Mouse (Mus musculus): ENCODE results near the gene Dcaf6. TPM values are rescaled to one million over a fixed set of nuclear protein-coding genes. Genes with fewer than 3 reads are reported as not detected.

Gene Dcaf6
- polyA plus RNA-seq, 1 experiment from 2014 or later = 8.8 TPM

DNA sequence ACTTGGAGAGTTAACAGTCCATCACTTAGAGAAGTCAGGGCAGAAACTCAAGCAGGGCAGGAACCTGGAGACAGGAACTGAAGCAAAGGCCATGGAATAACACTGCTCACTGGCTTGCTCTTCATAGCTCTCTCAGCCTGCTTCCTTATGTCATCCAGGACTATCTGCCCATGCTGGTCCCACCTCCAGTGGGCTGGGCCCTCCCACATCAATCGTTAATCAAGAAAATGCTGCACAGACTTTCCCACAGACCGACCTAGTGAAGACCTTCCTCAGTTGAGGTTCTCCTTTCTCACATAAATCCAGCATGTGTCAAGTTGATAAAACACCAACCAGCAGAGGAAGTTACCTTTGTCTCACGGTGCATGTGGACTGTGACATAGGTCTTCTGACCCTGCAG, 159.2 kb downstream of the Dcaf6 start:
- no peak overlapping the region for H3K4me3 ChIP-seq (ENCODE audit: low read depth, low read length)
- DNase-seq (ENCODE audit: low spot score) (no peak), ATAC-seq (ENCODE audit: insufficient read depth, low FRiP score, low TSS enrichment) (no peak)
- H3K36me3 ChIP-seq (ENCODE audit: control insufficient read depth, insufficient read depth, low read length) = no peaks in the 10 kb centered on the region
- H3K4me1 ChIP-seq (ENCODE audit: control insufficient read depth, insufficient read depth, low read length) = no peaks in the 10 kb centered on the region
- 76% methylated on average over 3 of the region's 3 CpGs for WGBS
- no peaks in the 10 kb centered on the region for H3K27me3 ChIP-seq (ENCODE audit: control insufficient read depth, insufficient read depth, low read length)
- H3K9ac ChIP-seq (ENCODE audit: low read length) = no peak overlapping the region
- no peak overlapping the region for H3K27ac ChIP-seq (ENCODE audit: low read depth, low read length)
- H3K4me2 ChIP-seq (ENCODE audit: low read depth) = no peak overlapping the region
- H3K9me3 ChIP-seq (ENCODE audit: control insufficient read depth, low read length) = no peaks in the 10 kb centered on the region

- no peaks in the 10 kb centered on the region for H3K9me3 ChIP-seq (ENCODE audit: control insufficient read depth, low read length)
- no peak within 1 kb of the TSS for H3K27ac ChIP-seq (ENCODE audit: low read depth, low read length)
- H3K27me3 ChIP-seq (ENCODE audit: control insufficient read depth, insufficient read depth, low read length) = no peaks in the 10 kb centered on the region
- DNase-seq (ENCODE audit: low spot score) = no peak
- H3K4me2 ChIP-seq (ENCODE audit: low read depth) = no peak within 1 kb of the TSS
- H3K4me3 ChIP-seq (ENCODE audit: low read depth, low read length) = no peak within 1 kb of the TSS
- 96% methylated on average over 1 of the region's 1 CpGs for WGBS
- H3K4me1 ChIP-seq (ENCODE audit: control insufficient read depth, insufficient read depth, low read length) = no peaks in the 10 kb centered on the region
- no peak within 1 kb of the TSS for H3K9ac ChIP-seq (ENCODE audit: low read length)
- no peaks in the 10 kb centered on the region for H3K36me3 ChIP-seq (ENCODE audit: control insufficient read depth, insufficient read depth, low read length)
- no peak for ATAC-seq (ENCODE audit: insufficient read depth, low FRiP score, low TSS enrichment)
Observed at GRCm38 (mm10) chr1:165295489-165295888, 164.8 kb downstream of the Dcaf6 start, which contains the start of gene Gpr161. TSS of gene Gpr161 (plus strand) at chr1:165295789.

DNA sequence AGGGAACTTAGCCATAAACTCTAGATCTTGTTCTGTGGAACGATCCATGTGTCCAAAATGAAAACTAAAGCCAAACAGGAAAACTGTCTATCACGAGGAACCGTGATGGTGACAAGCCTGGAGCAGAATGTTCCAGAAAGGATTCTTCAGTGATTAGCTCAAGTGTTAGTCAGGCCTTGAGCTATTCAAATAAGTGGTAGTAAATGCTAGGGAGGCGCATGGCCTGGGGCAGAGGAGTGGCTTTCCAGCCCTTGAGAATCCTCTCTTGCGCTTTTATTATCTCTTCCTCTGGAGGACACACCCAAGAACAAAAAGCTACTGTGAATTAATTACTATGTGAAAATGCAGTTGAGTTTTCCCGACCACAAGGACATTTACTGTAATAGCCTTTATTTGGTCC, 168.7 kb downstream of the Dcaf6 start:
- ATAC-seq (ENCODE audit: insufficient read depth, low FRiP score, low TSS enrichment) = no peak
- Histone ChIP-seq H3K4me1 (ENCODE audit: control insufficient read depth, insufficient read depth, low read length) (no peaks in the 10 kb centered on the region), H3K9me3 (ENCODE audit: control insufficient read depth, low read length) (no peaks in the 10 kb centered on the region), H3K27ac (ENCODE audit: low read depth, low read length) (no peak overlapping the region), H3K4me3 (ENCODE audit: low read depth, low read length) (no peak overlapping the region), H3K27me3 (ENCODE audit: control insufficient read depth, insufficient read depth, low read length) (no peaks in the 10 kb centered on the region), H3K9ac (ENCODE audit: low read length) (no peak overlapping the region), H3K36me3 (ENCODE audit: control insufficient read depth, insufficient read depth, low read length) (no peaks in the 10 kb centered on the region), H3K4me2 (ENCODE audit: low read depth) (no peak overlapping the region)
- WGBS = 84% methylated on average over 6 of the region's 6 CpGs
- DNase-seq (ENCODE audit: low spot score) = no peak

DNA sequence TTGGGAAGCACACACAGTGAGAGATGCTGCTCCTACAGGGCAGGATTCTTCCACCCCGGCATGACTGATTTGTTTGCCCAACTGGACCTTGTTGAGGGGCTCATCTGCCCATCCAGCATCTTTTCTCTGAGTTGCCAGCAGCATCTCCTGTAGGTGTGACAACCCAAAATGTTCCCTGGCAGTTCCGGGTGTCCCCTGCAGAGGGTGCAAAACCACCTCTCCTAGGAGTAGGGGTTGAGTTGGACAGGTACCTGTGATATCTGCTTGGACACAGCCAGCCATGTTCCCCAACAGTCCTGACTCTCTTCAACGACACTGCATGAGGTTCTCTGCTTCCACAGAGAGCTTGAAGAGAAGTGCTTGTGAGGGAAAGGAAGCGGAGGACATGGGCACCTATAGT, 170.4 kb downstream of the Dcaf6 start:
- no peak overlapping the region for H3K9ac ChIP-seq (ENCODE audit: low read length)
- H3K4me3 ChIP-seq (ENCODE audit: low read depth, low read length) = no peak overlapping the region
- WGBS = 86% methylated on average over 4 of the region's 4 CpGs
- no peaks in the 10 kb centered on the region for H3K27me3 ChIP-seq (ENCODE audit: control insufficient read depth, insufficient read depth, low read length)
- no peaks in the 10 kb centered on the region for H3K4me1 ChIP-seq (ENCODE audit: control insufficient read depth, insufficient read depth, low read length)
- no peaks in the 10 kb centered on the region for H3K36me3 ChIP-seq (ENCODE audit: control insufficient read depth, insufficient read depth, low read length)
- ATAC-seq (ENCODE audit: insufficient read depth, low FRiP score, low TSS enrichment) (no peak), DNase-seq (ENCODE audit: low spot score) (no peak)
- no peaks in the 10 kb centered on the region for H3K9me3 ChIP-seq (ENCODE audit: control insufficient read depth, low read length)
- no peak overlapping the region for H3K4me2 ChIP-seq (ENCODE audit: low read depth)
- H3K27ac ChIP-seq (ENCODE audit: low read depth, low read length) = no peak overlapping the region

- WGBS = 92% methylated on average over 9 of the region's 9 CpGs
- ATAC-seq (ENCODE audit: insufficient read depth, low FRiP score, low TSS enrichment) = no peak
- H3K27ac ChIP-seq (ENCODE audit: low read depth, low read length) = no peak overlapping the region
Observed at GRCm38 (mm10) chr1:165288165-165288564, 172.1 kb downstream of the Dcaf6 start.

GRCm38 (mm10) chr1:165284096-165284495, 176.2 kb downstream of the Dcaf6 start:
- Histone ChIP-seq H3K27me3 (ENCODE audit: control insufficient read depth, insufficient read depth, low read length) (no peaks in the 10 kb centered on the region), H3K4me1 (ENCODE audit: control insufficient read depth, insufficient read depth, low read length) (peaks cover 12% of the 10 kb centered on the region), H3K9me3 (ENCODE audit: control insufficient read depth, low read length) (no peaks in the 10 kb centered on the region), H3K36me3 (ENCODE audit: control insufficient read depth, insufficient read depth, low read length) (no peaks in the 10 kb centered on the region), H3K27ac (ENCODE audit: low read depth, low read length) (no peak overlapping the region), H3K9ac (ENCODE audit: low read length) (no peak overlapping the region), H3K4me2 (ENCODE audit: low read depth) (no peak overlapping the region), H3K4me3 (ENCODE audit: low read depth, low read length) (no peak overlapping the region)
- WGBS = 71% methylated on average over 7 of the region's 7 CpGs
- no peak for DNase-seq (ENCODE audit: low spot score)
- ATAC-seq (ENCODE audit: insufficient read depth, low FRiP score, low TSS enrichment) = no peak

More at GRCm38 (mm10) chr1:165288165-165288564, 172.1 kb downstream of the Dcaf6 start:
- H3K9me3 ChIP-seq (ENCODE audit: control insufficient read depth, low read length) = no peaks in the 10 kb centered on the region
- H3K27me3 ChIP-seq (ENCODE audit: control insufficient read depth, insufficient read depth, low read length) = no peaks in the 10 kb centered on the region
- no peaks in the 10 kb centered on the region; the same call in 1 of the 2 replicates for H3K4me1 ChIP-seq (ENCODE audit: control insufficient read depth, insufficient read depth, low read length)
- no peak overlapping the region for H3K4me2 ChIP-seq (ENCODE audit: low read depth)
- H3K36me3 ChIP-seq (ENCODE audit: control insufficient read depth, insufficient read depth, low read length) = no peaks in the 10 kb centered on the region
- H3K9ac ChIP-seq (ENCODE audit: low read length) = no peak overlapping the region
- no peak for DNase-seq (ENCODE audit: low spot score)
- H3K4me3 ChIP-seq (ENCODE audit: low read depth, low read length) = no peak overlapping the region

DNA sequence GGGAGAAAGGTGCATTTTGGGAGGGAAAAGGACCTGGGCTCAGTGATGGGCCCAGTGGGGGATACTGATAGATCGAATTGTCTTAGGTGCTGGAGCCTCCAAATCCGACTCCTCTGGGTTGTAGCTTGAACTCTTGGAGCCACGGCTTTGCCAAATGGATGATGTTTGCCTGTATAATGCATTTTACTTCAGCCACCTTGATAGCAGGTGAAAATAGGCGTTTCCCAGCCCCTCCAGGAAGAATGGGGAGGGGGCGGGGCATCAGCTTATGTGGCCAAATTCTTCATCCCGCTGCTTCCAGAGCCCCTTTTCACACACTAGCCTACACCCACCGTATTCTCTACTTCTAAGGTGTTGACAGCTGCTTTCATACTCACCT, 177.3 kb downstream of the Dcaf6 start:
- H3K9me3 ChIP-seq (ENCODE audit: control insufficient read depth, low read length) = no peaks in the 10 kb centered on the region
- H3K36me3 ChIP-seq (ENCODE audit: control insufficient read depth, insufficient read depth, low read length) = no peaks in the 10 kb centered on the region
- H3K4me2 ChIP-seq (ENCODE audit: low read depth) = peak overlapping the region; percentile 84
- no peak overlapping the region for H3K27ac ChIP-seq (ENCODE audit: low read depth, low read length)
- ATAC-seq (ENCODE audit: insufficient read depth, low FRiP score, low TSS enrichment) (no peak), DNase-seq (ENCODE audit: low spot score) (peak; percentile 32)
- H3K4me3 ChIP-seq (ENCODE audit: low read depth, low read length) = peak overlapping the region; percentile 80
- H3K4me1 ChIP-seq (ENCODE audit: control insufficient read depth, insufficient read depth, low read length) = peaks cover 12% of the 10 kb centered on the region
- WGBS = 19% methylated on average over 7 of the region's 7 CpGs
- peak overlapping the region; percentile 90 for H3K9ac ChIP-seq (ENCODE audit: low read length)
- H3K27me3 ChIP-seq (ENCODE audit: control insufficient read depth, insufficient read depth, low read length) = no peaks in the 10 kb centered on the region

GRCm38 (mm10) chr1:165282222-165282966, 177.9 kb downstream of the Dcaf6 start:
- Histone ChIP-seq H3K27me3 (ENCODE audit: control insufficient read depth, insufficient read depth, low read length) (no peaks in the 10 kb centered on the region), H3K9me3 (ENCODE audit: control insufficient read depth, low read length) (no peaks in the 10 kb centered on the region), H3K27ac (ENCODE audit: low read depth, low read length) (peak overlapping the region; percentile 88), H3K4me3 (ENCODE audit: low read depth, low read length) (peak overlapping the region; percentile 80), H3K9ac (ENCODE audit: low read length) (peak overlapping the region; percentile 90), H3K4me2 (ENCODE audit: low read depth) (peak overlapping the region; percentile 84), H3K36me3 (ENCODE audit: control insufficient read depth, insufficient read depth, low read length) (no peaks in the 10 kb centered on the region), H3K4me1 (ENCODE audit: control insufficient read depth, insufficient read depth, low read length) (peaks cover 12% of the 10 kb centered on the region)
- DNase-seq (ENCODE audit: low spot score) (no peak), ATAC-seq (ENCODE audit: insufficient read depth, low FRiP score, low TSS enrichment) (peak; percentile 70)
- WGBS = under 1% methylated on average over 35 of the region's 35 CpGs

All from neural tube, embryonic 11.5 days (tissue).